Mouse (Mus musculus): ENCODE results near the gene Apbb1ip. TPM values are rescaled to one million over a fixed set of nuclear protein-coding genes. Genes with fewer than 3 reads are reported as not detected.
"Not testable (repeated sequence)": the region's sequence is repeated elsewhere in the genome, so short reads cannot be mapped to it uniquely, and the experiment has no call there.

Apbb1ip gene
- polyA plus RNA-seq, 1 experiment from 2014 or later = 0.39 TPM

GRCm38 (mm10) chr2:22810851-22811250 lies 37.0 kb downstream of the Apbb1ip start:
- Histone ChIP-seq H3K9me3 (replicated peaks) (no peaks in the 10 kb centered on the region), H3K27me3 (ENCODE audit: low read depth, poor library complexity, severe bottlenecking) (no peaks in the 10 kb centered on the region), H3K36me3 (no peaks in the 10 kb centered on the region), H3K27ac (no peak overlapping the region), H3K4me3 (no peak overlapping the region), H3K4me1 (no peaks in the 10 kb centered on the region)
- DNase-seq (ENCODE audit: low spot score) = no peak
- 86% methylated on average over 4 of the region's 4 CpGs for WGBS

GRCm38 (mm10) chr2:22811466-22811865 lies 37.6 kb downstream of the Apbb1ip start:
- no peaks in the 10 kb centered on the region for H3K9me3 ChIP-seq (replicated peaks)
- H3K4me1 ChIP-seq = no peaks in the 10 kb centered on the region
- no peaks in the 10 kb centered on the region for H3K27me3 ChIP-seq (ENCODE audit: low read depth, poor library complexity, severe bottlenecking)
- no peak overlapping the region for H3K4me3 ChIP-seq
- H3K27ac ChIP-seq = no peak overlapping the region
- H3K36me3 ChIP-seq = no peaks in the 10 kb centered on the region
- DNase-seq (ENCODE audit: low spot score) = no peak
- WGBS = 84% methylated on average over 8 of the region's 8 CpGs

- no peak overlapping the region for H3K27ac ChIP-seq
- no peaks in the 10 kb centered on the region for H3K36me3 ChIP-seq
- no peak for DNase-seq (ENCODE audit: low spot score)
- no peaks in the 10 kb centered on the region for H3K4me1 ChIP-seq
- WGBS = 85% methylated on average over 5 of the region's 5 CpGs
- H3K4me3 ChIP-seq = no peak overlapping the region
- no peaks in the 10 kb centered on the region for H3K9me3 ChIP-seq (replicated peaks)
- H3K27me3 ChIP-seq (ENCODE audit: low read depth, poor library complexity, severe bottlenecking) = no peaks in the 10 kb centered on the region
Measured at GRCm38 (mm10) chr2:22813921-22814320, 40.0 kb downstream of the Apbb1ip start.

- WGBS = 100% methylated on average over 2 of the region's 2 CpGs
- H3K36me3 ChIP-seq = no peaks in the 10 kb centered on the region
- no peaks in the 10 kb centered on the region for H3K4me1 ChIP-seq
- no peaks in the 10 kb centered on the region for H3K9me3 ChIP-seq (replicated peaks)
- H3K27me3 ChIP-seq (ENCODE audit: low read depth, poor library complexity, severe bottlenecking) = no peaks in the 10 kb centered on the region
- no peak for DNase-seq (ENCODE audit: low spot score)
- no peak overlapping the region for H3K27ac ChIP-seq
- H3K4me3 ChIP-seq = no peak overlapping the region
Measured at GRCm38 (mm10) chr2:22815674-22816073, 41.8 kb downstream of the Apbb1ip start.

GRCm38 (mm10) chr2:22816231-22816630 lies 42.3 kb downstream of the Apbb1ip start:
- Histone ChIP-seq H3K36me3 (no peaks in the 10 kb centered on the region), H3K27me3 (ENCODE audit: low read depth, poor library complexity, severe bottlenecking) (no peaks in the 10 kb centered on the region), H3K27ac (no peak overlapping the region), H3K4me1 (no peaks in the 10 kb centered on the region), H3K4me3 (no peak overlapping the region), H3K9me3 (replicated peaks) (no peaks in the 10 kb centered on the region)
- DNase-seq (ENCODE audit: low spot score) = no peak
- WGBS = 83% methylated on average over 1 of the region's 1 CpGs

DNA sequence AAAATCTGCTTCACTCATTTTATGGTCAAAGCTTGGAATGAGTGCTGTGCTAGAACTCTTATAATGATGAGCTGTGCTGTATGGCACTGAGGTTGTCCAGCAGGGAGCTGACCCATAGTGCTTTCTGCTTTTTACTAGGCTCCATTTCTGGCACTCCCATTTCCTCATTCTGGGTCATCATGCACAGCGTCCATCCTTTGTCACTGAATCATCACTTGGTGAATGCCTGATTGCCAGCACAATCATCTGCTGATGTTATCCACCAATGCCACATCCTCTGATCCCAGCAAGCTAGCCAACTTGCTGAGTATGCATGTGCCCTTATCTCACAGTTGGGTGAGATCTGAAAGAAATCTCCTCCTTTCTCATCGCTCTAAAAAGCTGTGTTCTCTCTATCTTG lies 48.4 kb downstream of the Apbb1ip start:
- DNase-seq (ENCODE audit: low spot score) = no peak
- no peaks in the 10 kb centered on the region for H3K4me1 ChIP-seq
- H3K27me3 ChIP-seq (ENCODE audit: low read depth, poor library complexity, severe bottlenecking) = no peaks in the 10 kb centered on the region
- H3K4me3 ChIP-seq = no peak overlapping the region
- WGBS = 84% methylated on average over 2 of the region's 2 CpGs
- no peaks in the 10 kb centered on the region for H3K36me3 ChIP-seq
- H3K9me3 ChIP-seq (replicated peaks) = no peaks in the 10 kb centered on the region
- H3K27ac ChIP-seq = no peak overlapping the region

DNA sequence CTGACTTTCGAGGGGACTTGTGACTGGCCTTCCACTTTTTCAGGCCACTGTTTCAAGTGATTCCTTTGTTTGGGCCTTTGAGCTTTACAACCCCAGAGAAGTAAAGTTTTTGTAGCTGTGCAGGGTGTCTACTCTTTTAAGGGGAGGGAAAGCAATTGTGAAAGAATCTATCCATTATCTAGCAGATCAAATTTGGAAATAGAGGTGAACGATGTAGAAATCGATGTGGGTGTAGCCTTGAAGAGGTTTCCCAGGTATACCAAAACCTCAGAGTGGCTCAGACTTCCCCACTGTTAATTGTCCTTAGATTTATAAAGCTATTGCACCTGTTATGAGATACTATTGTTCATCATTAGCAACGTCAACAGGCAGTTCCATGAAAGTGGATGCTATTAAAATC lies 71.6 kb downstream of the Apbb1ip start:
- H3K9me3 ChIP-seq (replicated peaks) = no peaks in the 10 kb centered on the region
- H3K36me3 ChIP-seq = no peaks in the 10 kb centered on the region
- no peaks in the 10 kb centered on the region for H3K27me3 ChIP-seq (ENCODE audit: low read depth, poor library complexity, severe bottlenecking)
- no peak for DNase-seq (ENCODE audit: low spot score)
- H3K4me1 ChIP-seq = no peaks in the 10 kb centered on the region
- WGBS = 90% methylated on average over 4 of the region's 4 CpGs
- no peak overlapping the region for H3K4me3 ChIP-seq
- H3K27ac ChIP-seq = no peak overlapping the region

GRCm38 (mm10) chr2:22851900-22852299 lies 78.0 kb downstream of the Apbb1ip start:
- no peaks in the 10 kb centered on the region for H3K4me1 ChIP-seq
- no peaks in the 10 kb centered on the region for H3K9me3 ChIP-seq (replicated peaks)
- DNase-seq (ENCODE audit: low spot score) = no peak
- no peak overlapping the region for H3K27ac ChIP-seq
- H3K27me3 ChIP-seq (ENCODE audit: low read depth, poor library complexity, severe bottlenecking) = no peaks in the 10 kb centered on the region
- WGBS = 85% methylated on average over 4 of the region's 4 CpGs
- H3K4me3 ChIP-seq = no peak overlapping the region
- H3K36me3 ChIP-seq = no peaks in the 10 kb centered on the region

GRCm38 (mm10) chr2:22857501-22857900 lies 83.6 kb downstream of the Apbb1ip start:
- WGBS = 83% methylated on average over 3 of the region's 3 CpGs
- Histone ChIP-seq H3K27me3 (ENCODE audit: low read depth, poor library complexity, severe bottlenecking) (no peaks in the 10 kb centered on the region), H3K9me3 (replicated peaks) (no peaks in the 10 kb centered on the region), H3K27ac (no peak overlapping the region), H3K4me3 (no peak overlapping the region), H3K36me3 (no peaks in the 10 kb centered on the region), H3K4me1 (no peaks in the 10 kb centered on the region)
- no peak for DNase-seq (ENCODE audit: low spot score)

GRCm38 (mm10) chr2:22862194-22862593 lies 88.3 kb downstream of the Apbb1ip start:
- DNase-seq (ENCODE audit: low spot score) = no peak
- Histone ChIP-seq H3K27ac (no peak overlapping the region), H3K9me3 (replicated peaks) (no peaks in the 10 kb centered on the region), H3K4me3 (no peak overlapping the region), H3K4me1 (no peaks in the 10 kb centered on the region), H3K36me3 (no peaks in the 10 kb centered on the region), H3K27me3 (ENCODE audit: low read depth, poor library complexity, severe bottlenecking) (no peaks in the 10 kb centered on the region)
- WGBS = 82% methylated on average over 2 of the region's 2 CpGs

DNA sequence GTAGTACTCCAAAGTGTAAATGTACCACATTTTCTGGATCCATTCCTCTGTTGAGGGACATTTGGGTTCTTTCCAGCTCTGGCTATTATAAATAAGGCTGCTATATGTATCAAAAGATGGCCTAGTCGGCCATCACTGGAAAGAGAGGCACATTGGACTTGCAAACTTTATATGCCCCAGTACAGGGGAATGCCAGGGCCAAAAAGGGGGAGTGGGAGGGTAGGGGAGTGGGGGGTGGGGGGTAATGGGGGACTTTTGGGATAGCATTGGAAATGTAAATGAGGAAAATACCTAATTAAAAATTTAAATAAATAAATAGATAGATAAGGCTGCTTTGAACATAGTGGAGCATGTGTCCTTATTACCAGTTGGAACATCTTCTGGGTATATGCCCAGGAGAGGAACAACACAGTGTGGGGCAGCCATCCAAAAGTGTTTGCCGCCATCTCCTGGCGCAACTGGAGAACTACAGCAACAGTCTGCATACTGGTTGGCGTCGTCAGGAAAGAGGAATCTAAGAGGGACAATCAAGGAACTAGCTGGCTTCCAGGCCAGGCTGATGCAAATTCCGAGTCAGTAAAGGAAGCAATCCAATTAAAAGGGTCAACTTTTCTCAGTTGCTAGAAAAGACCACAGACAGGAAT lies 90.6 kb downstream of the Apbb1ip start:
- H3K4me1 ChIP-seq; H3K36me3 ChIP-seq; H3K4me3 ChIP-seq; H3K27me3 ChIP-seq (ENCODE audit: low read depth, poor library complexity, severe bottlenecking); H3K27ac ChIP-seq; H3K9me3 ChIP-seq (replicated peaks): not testable (repeated sequence)
- 8% methylated on average over 6 of the region's 6 CpGs for WGBS
- DNase-seq (ENCODE audit: low spot score) = peak; percentile 74

- DNase-seq (ENCODE audit: low spot score) = no peak
- Histone ChIP-seq H3K9me3 (replicated peaks) (no peaks in the 10 kb centered on the region), H3K4me3 (no peak overlapping the region), H3K36me3 (no peaks in the 10 kb centered on the region), H3K4me1 (no peaks in the 10 kb centered on the region), H3K27me3 (ENCODE audit: low read depth, poor library complexity, severe bottlenecking) (no peaks in the 10 kb centered on the region), H3K27ac (no peak overlapping the region)
- 92% methylated on average over 1 of the region's 1 CpGs for WGBS
Measured at GRCm38 (mm10) chr2:22865818-22866217, 91.9 kb downstream of the Apbb1ip start.

DNA sequence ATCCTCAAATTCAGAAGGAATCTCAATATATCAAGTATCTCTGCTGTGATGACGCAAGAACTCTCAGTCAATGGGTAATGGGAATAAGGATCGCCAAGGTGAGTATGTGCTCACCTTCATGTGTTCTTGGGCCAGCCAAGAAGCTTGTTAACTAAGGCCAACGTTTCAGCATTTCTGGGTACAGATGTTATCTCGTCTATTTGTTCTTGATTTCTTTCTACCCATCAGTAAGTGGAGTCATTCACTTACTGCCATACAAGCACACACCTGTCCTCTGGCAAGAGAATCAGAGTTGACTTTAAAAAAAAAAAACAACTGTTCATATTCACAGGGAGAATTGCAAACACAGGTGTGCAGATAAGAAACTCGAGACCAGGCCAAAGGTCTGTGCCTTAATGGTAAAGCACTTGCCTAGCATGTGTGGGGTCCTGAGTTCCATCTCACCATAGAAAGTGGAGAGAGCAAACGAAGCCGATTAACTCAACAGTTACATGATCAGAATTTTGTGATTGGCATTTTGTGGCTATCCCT lies 93.1 kb downstream of the Apbb1ip start:
- H3K27ac ChIP-seq = no peak overlapping the region
- WGBS = 83% methylated on average over 7 of the region's 7 CpGs
- no peak for DNase-seq (ENCODE audit: low spot score)
- no peaks in the 10 kb centered on the region for H3K36me3 ChIP-seq
- no peak overlapping the region for H3K4me3 ChIP-seq
- no peaks in the 10 kb centered on the region for H3K27me3 ChIP-seq (ENCODE audit: low read depth, poor library complexity, severe bottlenecking)
- H3K9me3 ChIP-seq (replicated peaks) = no peaks in the 10 kb centered on the region
- no peaks in the 10 kb centered on the region for H3K4me1 ChIP-seq

- DNase-seq (ENCODE audit: low spot score) = no peak
- 93% methylated on average over 1 of the region's 1 CpGs for WGBS
- Histone ChIP-seq H3K4me3 (no peak overlapping the region), H3K27me3 (ENCODE audit: low read depth, poor library complexity, severe bottlenecking) (peaks cover 7% of the 10 kb centered on the region; the same call in 1 of the 2 replicates), H3K36me3 (no peaks in the 10 kb centered on the region), H3K4me1 (no peaks in the 10 kb centered on the region), H3K27ac (no peak overlapping the region), H3K9me3 (replicated peaks) (no peaks in the 10 kb centered on the region)
Measured at GRCm38 (mm10) chr2:22873159-22873558, 99.3 kb downstream of the Apbb1ip start.
